Mouse (Mus musculus) liver, postnatal 0 days (tissue): Measurements from ENCODE around the gene Mcidas.

Source experiments
- CTCF ChIP-seq: sonication (generic); IDR thresholded peaks from 2 replicates; pipeline ENCODE4 v1.5.1; 2016; ENCODE audit warnings: antibody characterized with exemption, low read depth
- EP300 ChIP-seq: IDR thresholded peaks from 2 replicates; pipeline ENCODE4 v1.6.1; 2016; ENCODE audit warnings: antibody characterized with exemption, low read depth, mild to moderate bottlenecking

DNA sequence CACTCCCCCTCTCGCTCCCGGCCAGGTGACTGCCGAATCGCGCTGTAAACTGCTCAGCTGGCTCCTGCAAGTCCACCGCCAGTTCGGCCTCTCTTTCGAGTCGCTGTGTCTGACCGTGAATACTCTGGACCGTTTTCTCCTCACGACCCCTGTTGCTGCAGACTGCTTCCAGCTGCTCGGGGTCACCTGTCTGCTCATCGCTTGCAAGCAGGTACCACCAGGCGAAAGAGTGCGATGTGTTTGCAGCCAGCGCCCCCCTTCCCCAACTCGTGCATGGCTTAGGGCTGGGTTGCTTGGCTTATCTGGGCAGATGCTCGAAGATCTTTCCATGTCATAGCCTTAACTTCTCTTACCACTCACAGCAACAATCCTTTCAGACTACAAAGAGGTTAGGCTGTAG, 4.8 kb upstream of the Mcidas start:
- no peak for TF ChIP-seq EP300
- no peak for TF ChIP-seq CTCF
